Mouse (Mus musculus) lung, adult 2 months (tissue): ENCODE measurements around the gene Nt5c3b.

Experiments used
- CTCF ChIP-seq: fragments of 200-500 bp; IDR thresholded peaks from 2 replicates; pipeline ENCODE4 v1.5.1; 2011; ENCODE audit warnings: mild to moderate bottlenecking, low read length, control low read depth; ENCODE audit not compliant: insufficient read depth
- POLR2A ChIP-seq: fragments of 200-500 bp; IDR thresholded peaks from 2 replicates; pipeline ENCODE4 v1.6.1; 2011; ENCODE audit warnings: low read depth, mild to moderate bottlenecking, control low read depth, low read length, borderline replicate concordance; ENCODE audit errors: extremely low read depth

- TF ChIP-seq CTCF = peak; percentile 87
- TF ChIP-seq POLR2A = no peak
Observed at GRCm38 (mm10) chr11:100408076-100408834, 33.4 kb downstream of the Nt5c3b start.
